Mouse (Mus musculus): ENCODE measurements around the gene Rtbdn.

Gene Rtbdn

GRCm38 (mm10) chr8:84925557-84925956, 21.2 kb upstream of the Rtbdn start:
- no peak for DNase-seq

GRCm38 (mm10) chr8:84927513-84927912, 19.3 kb upstream of the Rtbdn start:
- DNase-seq = no peak

GRCm38 (mm10) chr8:84928456-84929306, 18.1 kb upstream of the Rtbdn start:
- peak; percentile 76 for DNase-seq

- DNase-seq = no peak
These were observed 16.2 kb upstream of the Rtbdn start for GRCm38 (mm10) chr8:84930582-84930981.

- no peak for DNase-seq
These were observed 12.8 kb upstream of the Rtbdn start for GRCm38 (mm10) chr8:84933767-84934559.

- no peak for DNase-seq
These were observed 11.9 kb upstream of the Rtbdn start for GRCm38 (mm10) chr8:84934860-84935259.

GRCm38 (mm10) chr8:84935489-84935888, 11.3 kb upstream of the Rtbdn start:
- no peak for DNase-seq

GRCm38 (mm10) chr8:84936041-84936961, 10.5 kb upstream of the Rtbdn start:
- DNase-seq = no peak

- peak; percentile 58 for DNase-seq
These were observed 9.7 kb upstream of the Rtbdn start, which contains the start of gene Mast1 for GRCm38 (mm10) chr8:84936962-84937546. Mast1 (minus strand) TSS chr8:84937359.

GRCm38 (mm10) chr8:84937620-84938485, 8.9 kb upstream of the Rtbdn start:
- DNase-seq = no peak

- no peak for DNase-seq
These were observed 3.1 kb upstream of the Rtbdn start for GRCm38 (mm10) chr8:84943699-84944098.

- DNase-seq = peak; percentile 34
These were observed 2.2 kb upstream of the Rtbdn start for GRCm38 (mm10) chr8:84944478-84945160.

GRCm38 (mm10) chr8:84945235-84945632, 1.6 kb upstream of the Rtbdn start:
- DNase-seq = no peak

GRCm38 (mm10) chr8:84945633-84946527, 911 bp upstream of the Rtbdn start:
- no peak for DNase-seq

- peak; percentile 63 for DNase-seq
These were observed 402 bp downstream of the Rtbdn start for GRCm38 (mm10) chr8:84947241-84947545.

- no peak for DNase-seq
These were observed 3.0 kb downstream of the Rtbdn start for GRCm38 (mm10) chr8:84949753-84950152.

GRCm38 (mm10) chr8:84952612-84953255, 5.9 kb downstream of the Rtbdn start:
- DNase-seq = peak; percentile 54

GRCm38 (mm10) chr8:84956768-84957167, 10.0 kb downstream of the Rtbdn start:
- DNase-seq = peak; percentile 72

GRCm38 (mm10) chr8:84959811-84960210, 13.0 kb downstream of the Rtbdn start:
- DNase-seq = no peak
